Mouse (Mus musculus) C2C12 (cell line): ENCODE measurements at regions not wholly inside any gene's neighbourhood (a gene's known extent, or its start where the extent isn't known, plus 50 kb on each side); places are given as distances from the start of the nearest gene placed in this dataset.

Source experiments
- H3K27me3 ChIP-seq: one replicate; pipeline ENCODE4 v1.6.1; 2011; ENCODE audit not compliant: control insufficient read depth, insufficient read depth, insufficient read length
- H3K36me3 ChIP-seq: one replicate; pipeline ENCODE4 v1.6.1; 2011; ENCODE audit not compliant: control insufficient read depth, insufficient read depth
- H3K4me3 ChIP-seq: one replicate; pipeline ENCODE4 v1.5.1; 2011; ENCODE audit warnings: mild to moderate bottlenecking, control low read depth; ENCODE audit not compliant: poor library complexity, insufficient read depth, severe bottlenecking
- H3K79me2 ChIP-seq: one replicate; pipeline ENCODE4 v1.6.1; 2011; ENCODE audit not compliant: control insufficient read depth, insufficient read depth
- H3K79me3 ChIP-seq: one replicate; pipeline ENCODE4 v1.6.1; 2011; ENCODE audit warnings: low read depth, control low read depth
- H3ac ChIP-seq: one replicate; pipeline ENCODE3; 2011; ENCODE audit warnings: low read depth; ENCODE audit not compliant: control insufficient read depth, insufficient read length
- CEBPB ChIP-seq: IDR thresholded peaks from one replicate; pipeline ENCODE4 v1.6.1; 2011; ENCODE audit warnings: low read depth, mild to moderate bottlenecking, control low read depth, moderate library complexity
- CTCF ChIP-seq: IDR thresholded peaks from one replicate; pipeline ENCODE4 v1.5.1; 2011; ENCODE audit not compliant: control insufficient read depth, insufficient read depth, insufficient read length
- FOSL1 ChIP-seq: IDR thresholded peaks from one replicate; pipeline ENCODE4 v1.8.0; 2011; ENCODE audit warnings: mild to moderate bottlenecking, low read length; ENCODE audit not compliant: poor library complexity, insufficient read depth, severe bottlenecking
- MAX ChIP-seq: IDR thresholded peaks from one replicate; pipeline ENCODE4 v1.6.1; 2011; ENCODE audit warnings: mild to moderate bottlenecking, control low read depth
- MYOD1 ChIP-seq: IDR thresholded peaks from one replicate; pipeline ENCODE4 v1.6.1; 2011; ENCODE audit warnings: low read depth; ENCODE audit not compliant: control insufficient read depth, insufficient read length
- MYOG ChIP-seq: IDR thresholded peaks from one replicate; pipeline ENCODE4 v1.6.1; 2011; ENCODE audit not compliant: control insufficient read depth, insufficient read length; ENCODE audit errors: extremely low read depth
- USF1 ChIP-seq: IDR thresholded peaks from one replicate; pipeline ENCODE4 v1.6.1; 2011; ENCODE audit warnings: low read depth, mild to moderate bottlenecking, control low read depth, moderate library complexity

GRCm38 (mm10) chr12:82097620-82098019 is 71.5 kb upstream of the Sipa1l1 start:
- H3K79me3 ChIP-seq = no peaks in the 10 kb centered on the region
- no peak overlapping the region for H3K4me3 ChIP-seq

GRCm38 (mm10) chr12:82104211-82104610 is 64.9 kb upstream of the Sipa1l1 start:
- Histone ChIP-seq H3K4me3 (no peak overlapping the region), H3K79me3 (no peaks in the 10 kb centered on the region), H3ac (no peak overlapping the region), H3K79me2 (no peaks in the 10 kb centered on the region), H3K27me3 (no peaks in the 10 kb centered on the region), H3K36me3 (no peaks in the 10 kb centered on the region)
- TF ChIP-seq CTCF = no peak
- no peak for TF ChIP-seq MAX
- no peak for TF ChIP-seq CEBPB
- no peak for TF ChIP-seq MYOD1
- no peak for TF ChIP-seq FOSL1
- no peak for TF ChIP-seq USF1

More at GRCm38 (mm10) chr12:82097620-82098019, 71.5 kb upstream of the Sipa1l1 start:
- no peak for TF ChIP-seq MYOD1
- no peak for TF ChIP-seq CEBPB
- no peak for TF ChIP-seq USF1
- TF ChIP-seq CTCF = no peak
- TF ChIP-seq MAX = no peak
- no peak for TF ChIP-seq MYOG
- H3K36me3 ChIP-seq = no peaks in the 10 kb centered on the region
- H3K79me2 ChIP-seq = no peaks in the 10 kb centered on the region
- no peaks in the 10 kb centered on the region for H3K27me3 ChIP-seq
- H3ac ChIP-seq = no peak overlapping the region

GRCm38 (mm10) chr12:82105184-82106031 is 63.7 kb upstream of the Sipa1l1 start:
- Histone ChIP-seq H3K36me3 (no peaks in the 10 kb centered on the region), H3K79me3 (no peaks in the 10 kb centered on the region), H3K27me3 (no peaks in the 10 kb centered on the region), H3ac (no peak overlapping the region), H3K4me3 (no peak overlapping the region), H3K79me2 (no peaks in the 10 kb centered on the region)
- TF ChIP-seq MYOD1 = no peak
- no peak for TF ChIP-seq FOSL1
- no peak for TF ChIP-seq CEBPB
- TF ChIP-seq USF1 = no peak
- no peak for TF ChIP-seq CTCF

- no peak for TF ChIP-seq CEBPB
- no peak for TF ChIP-seq CTCF
- TF ChIP-seq FOSL1 = no peak
- TF ChIP-seq MYOG = no peak
- TF ChIP-seq MYOD1 = no peak
- no peak for TF ChIP-seq USF1
- no peak for TF ChIP-seq MAX
- no peaks in the 10 kb centered on the region for H3K79me2 ChIP-seq
These were observed 53.4 kb upstream of the Sipa1l1 start for GRCm38 (mm10) chr12:82115766-82116165.

More at GRCm38 (mm10) chr12:82115766-82116165, 53.4 kb upstream of the Sipa1l1 start:
- H3K27me3 ChIP-seq = no peaks in the 10 kb centered on the region
- no peaks in the 10 kb centered on the region for H3K36me3 ChIP-seq
- no peak overlapping the region for H3ac ChIP-seq
- H3K4me3 ChIP-seq = no peak overlapping the region
- H3K79me3 ChIP-seq = no peaks in the 10 kb centered on the region
